Mouse (Mus musculus): ENCODE results near the gene Fbxo39.

- TF ChIP-seq E2F4 (IDR thresholded peaks at IDR 0.05; ENCODE audit: insufficient read depth): no peak
- TF ChIP-seq POLR2A (IDR thresholded peaks at IDR 0.05; ENCODE audit: insufficient read length, low read depth): no peak
- no peak for TF ChIP-seq MAX (IDR thresholded peaks at IDR 0.05; ENCODE audit: low read depth)
- TF ChIP-seq POLR2AphosphoS2 (IDR thresholded peaks at IDR 0.05; ENCODE audit: insufficient read length, low read depth): no peak
Measured at GRCm38 (mm10) chr11:72273341-72273740, 40.9 kb upstream of the Fbxo39 start.

Data from myocyte (in vitro differentiated cells).